Mouse (Mus musculus) left cerebral cortex, adult 18-20 months (tissue): Measurements from ENCODE around the gene Fam110c. TPM values are rescaled to one million over a fixed set of nuclear protein-coding genes. Genes with fewer than 3 reads are reported as not detected.
A peak's percentile ranks its signal among the peaks of the same experiment; 100 is the strongest.
"Not testable (repeated sequence)": the region's sequence is repeated elsewhere in the genome, so short reads cannot be mapped to it uniquely, and the experiment has no call there.

ENCODE experiments used
- DNase-seq, 2 experiments: peaks; one replicate each; pipeline ENCODE4 v3.0.0; 2021 to 2022; ENCODE audit warnings: low spot score in 2 of 2, mixed read lengths in 1 of 2
- long read RNA-seq, 2 experiments: library from polyadenylated mRNA; stranded (forward); transcript quantifications; one replicate each; pipeline ENCODE4 v2.0.0; 2021
- total RNA-seq, 2 experiments: library from RNA; stranded (reverse); gene quantifications; 2 replicates each; pipeline ENCODE4 v1.2.3; 2021

Fam110c gene
- not detected for total RNA-seq
- long read RNA-seq, experiment 1, result 0 reads
- long read RNA-seq, experiment 2, result 0 reads

- peak in 1 of 2 experiments; percentile 2 for DNase-seq
Observed at GRCm38 (mm10) chr12:31073412-31074354, at the start of gene Fam110c. TSS of gene Fam110c (plus strand) at chr12:31073861.

GRCm38 (mm10) chr12:31026423-31026822 is 47.2 kb upstream of the Fam110c start:
- no peak for DNase-seq

- no peak for DNase-seq
Observed at GRCm38 (mm10) chr12:31052066-31052465, 21.6 kb upstream of the Fam110c start.

DNA sequence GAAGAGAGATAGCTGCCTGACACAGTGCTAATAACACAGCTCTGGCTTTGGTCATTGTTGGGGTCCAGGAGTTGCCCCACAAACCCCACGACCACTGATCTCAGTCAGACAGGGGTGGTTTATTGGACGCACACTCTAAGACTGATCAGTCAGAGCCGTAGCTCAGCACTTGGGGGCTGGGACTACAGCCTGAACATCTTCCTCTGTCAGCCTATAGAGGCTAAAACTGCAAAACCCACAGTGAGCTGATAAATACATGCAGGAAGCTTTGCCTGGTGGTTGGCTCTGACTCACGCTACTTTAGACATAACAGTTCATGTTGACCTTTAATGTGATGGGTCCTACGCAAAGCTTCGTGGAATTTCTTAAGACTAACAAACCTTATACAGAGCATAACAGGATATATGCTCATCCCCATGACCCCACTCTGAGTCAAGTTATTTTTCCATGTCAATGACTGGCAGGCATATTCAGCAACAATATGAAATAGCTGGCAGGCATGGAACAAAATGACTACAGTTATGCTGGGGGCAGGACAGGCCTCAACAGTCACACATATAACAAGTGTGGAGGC is 17.3 kb upstream of the Fam110c start:
- no peak for DNase-seq

GRCm38 (mm10) chr12:31059393-31059853 is 14.2 kb upstream of the Fam110c start:
- DNase-seq, result no peak

- no peak for DNase-seq
Observed at GRCm38 (mm10) chr12:31060245-31060644, 13.4 kb upstream of the Fam110c start.

DNA sequence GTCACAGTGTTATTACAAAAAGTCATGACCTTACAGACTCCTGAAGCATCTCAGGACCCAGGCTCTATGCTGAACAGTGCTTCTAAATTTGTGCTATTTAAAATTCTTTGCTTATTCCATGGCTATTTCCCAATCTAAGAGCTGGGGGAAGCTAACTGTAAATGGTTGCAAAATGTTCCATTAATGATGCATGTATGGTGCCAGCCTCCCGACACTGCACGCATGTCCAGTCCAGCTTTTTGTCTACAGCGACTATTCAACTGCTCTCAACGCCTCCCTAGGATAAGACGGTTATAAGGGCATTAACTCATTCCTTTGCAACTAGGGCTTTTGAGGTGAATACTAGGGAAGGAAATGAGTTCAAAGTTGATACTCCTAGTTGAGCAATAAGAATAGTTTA is 2.4 kb upstream of the Fam110c start:
- no peak for DNase-seq

DNA sequence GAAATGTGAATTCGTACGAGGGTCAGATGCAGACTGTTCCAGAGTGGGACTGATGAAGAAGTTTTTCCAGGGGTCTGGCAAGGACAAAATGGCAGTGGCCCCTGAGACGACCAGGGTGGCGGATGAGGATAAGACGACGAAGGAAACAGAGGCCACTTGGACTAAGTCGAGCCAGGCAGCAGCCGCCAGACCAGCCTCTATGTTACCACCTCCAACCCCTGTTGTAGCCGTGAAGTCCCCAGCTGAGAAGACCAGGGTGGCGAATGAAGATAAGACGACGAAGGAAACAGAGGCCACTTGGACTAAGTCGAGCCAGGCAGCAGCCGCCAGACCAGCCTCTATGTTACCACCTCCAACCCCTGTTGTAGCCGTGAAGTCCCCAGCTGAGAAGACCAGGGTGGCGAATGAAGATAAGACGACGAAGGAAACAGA is 710 bp downstream of the Fam110c start:
- not testable (repeated sequence) for DNase-seq

DNA sequence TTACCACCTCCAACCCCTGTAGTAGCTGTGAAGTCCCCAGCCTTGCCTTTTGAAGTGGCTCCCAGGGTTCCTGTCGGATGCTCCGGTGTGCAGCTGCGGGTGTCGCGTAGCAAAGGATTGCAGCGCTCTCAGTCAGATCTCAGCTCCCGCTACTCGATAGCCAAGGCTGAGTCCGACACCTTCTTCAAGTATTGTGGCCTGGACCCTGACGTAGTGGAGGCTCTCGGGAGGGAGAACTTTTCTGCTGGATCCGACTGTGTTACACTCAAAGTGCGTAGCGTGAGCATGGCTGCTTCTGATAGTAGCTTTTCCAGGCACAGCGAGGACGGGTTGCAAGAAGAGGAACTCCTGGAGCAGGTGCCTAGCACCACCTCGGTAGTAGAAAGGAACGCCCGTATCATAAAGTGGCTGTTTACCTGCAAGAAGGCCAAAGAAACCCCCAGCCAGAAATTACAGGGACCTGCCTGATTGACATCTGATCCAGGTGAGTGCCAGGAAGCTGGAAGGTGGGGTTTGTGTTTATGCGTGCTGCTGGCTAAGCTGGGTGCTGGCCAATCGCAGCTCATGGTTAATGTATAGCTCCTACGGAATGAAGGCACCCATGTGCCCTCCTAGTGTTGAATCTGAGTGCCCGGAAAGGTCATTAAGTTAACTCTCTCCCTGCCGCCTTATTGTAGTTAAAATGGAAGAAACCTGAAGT is 1.3 kb downstream of the Fam110c start:
- peak in 1 of 2 experiments; percentile 17 for DNase-seq

DNA sequence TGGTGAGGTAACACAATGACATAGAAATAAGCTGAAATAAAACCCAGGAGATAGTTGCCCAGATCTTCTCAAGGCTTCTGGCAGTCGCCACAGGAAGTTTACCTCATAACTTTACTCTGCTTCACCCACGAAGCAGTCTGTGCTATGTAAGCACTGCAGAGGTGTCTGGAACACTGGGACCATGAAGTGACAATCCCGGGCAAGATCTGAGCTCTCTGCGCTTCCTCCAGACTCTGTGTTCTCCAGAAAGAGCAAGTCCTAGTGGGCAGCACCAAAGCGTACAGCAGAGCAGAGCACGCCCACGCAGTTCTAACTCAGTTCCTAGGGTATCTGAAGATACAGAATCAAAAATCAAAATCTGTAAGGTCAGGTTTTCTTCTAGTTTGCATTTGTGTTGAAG is 3.4 kb downstream of the Fam110c start:
- DNase-seq, result no peak

GRCm38 (mm10) chr12:31078030-31078429 is 4.4 kb downstream of the Fam110c start:
- DNase-seq, result no peak

GRCm38 (mm10) chr12:31080352-31080751 is 6.7 kb downstream of the Fam110c start:
- no peak for DNase-seq

DNA sequence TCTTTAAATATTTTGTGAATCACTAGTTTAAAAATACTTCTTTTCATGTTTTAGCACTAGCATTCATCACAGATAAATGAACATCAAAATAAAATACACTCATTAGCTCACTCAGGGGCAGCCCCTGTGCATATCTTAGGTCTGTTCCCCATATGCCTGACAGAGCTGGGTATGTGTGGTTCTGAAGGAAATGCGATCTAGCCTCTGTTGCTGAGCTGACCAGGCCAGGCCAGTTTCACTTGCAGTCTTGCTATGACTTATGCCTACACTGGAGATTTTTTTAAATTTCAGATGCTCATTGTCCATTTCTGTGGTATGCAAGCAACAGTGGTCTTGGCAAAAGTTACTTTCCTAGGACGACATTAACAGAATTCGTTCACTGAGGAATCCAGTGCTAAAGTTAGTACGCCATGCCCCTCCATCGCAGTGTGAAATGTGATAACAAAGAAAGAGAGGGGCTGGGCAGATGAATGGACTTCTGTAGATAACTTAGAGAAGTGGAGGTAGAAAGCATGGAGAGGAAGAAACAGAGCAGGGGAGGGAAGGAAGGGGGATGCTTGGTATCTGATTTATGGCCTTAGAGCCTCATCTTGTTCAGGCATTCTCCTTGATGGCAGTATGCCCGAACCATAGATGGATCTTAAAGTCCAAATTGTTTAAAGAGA is 7.4 kb downstream of the Fam110c start:
- no peak for DNase-seq

GRCm38 (mm10) chr12:31083007-31083406 is 9.3 kb downstream of the Fam110c start:
- DNase-seq, result no peak

- no peak for DNase-seq
Observed at GRCm38 (mm10) chr12:31083407-31083806, 9.7 kb downstream of the Fam110c start.

- no peak for DNase-seq
Observed at GRCm38 (mm10) chr12:31087060-31087459, 13.4 kb downstream of the Fam110c start.

DNA sequence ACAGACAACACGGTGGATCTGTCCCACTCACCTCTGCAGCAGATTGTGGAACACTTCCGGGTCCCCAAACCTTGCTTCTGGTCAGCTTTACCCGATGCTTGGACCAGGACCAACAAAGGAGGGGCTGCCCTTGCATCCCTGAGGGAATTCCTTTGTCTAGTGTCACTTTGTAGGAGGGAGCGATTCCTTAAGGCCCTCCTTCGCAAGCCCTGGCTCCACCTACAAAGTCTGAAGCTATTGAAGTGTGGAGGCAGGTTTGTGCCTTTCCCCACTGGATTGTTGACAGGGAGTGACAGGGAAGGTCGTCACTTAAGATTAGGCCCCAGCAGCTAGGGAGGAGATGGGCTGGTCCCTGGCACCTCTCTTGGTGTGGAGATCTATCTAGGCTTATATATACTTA is 16.7 kb downstream of the Fam110c start:
- DNase-seq, result no peak

DNA sequence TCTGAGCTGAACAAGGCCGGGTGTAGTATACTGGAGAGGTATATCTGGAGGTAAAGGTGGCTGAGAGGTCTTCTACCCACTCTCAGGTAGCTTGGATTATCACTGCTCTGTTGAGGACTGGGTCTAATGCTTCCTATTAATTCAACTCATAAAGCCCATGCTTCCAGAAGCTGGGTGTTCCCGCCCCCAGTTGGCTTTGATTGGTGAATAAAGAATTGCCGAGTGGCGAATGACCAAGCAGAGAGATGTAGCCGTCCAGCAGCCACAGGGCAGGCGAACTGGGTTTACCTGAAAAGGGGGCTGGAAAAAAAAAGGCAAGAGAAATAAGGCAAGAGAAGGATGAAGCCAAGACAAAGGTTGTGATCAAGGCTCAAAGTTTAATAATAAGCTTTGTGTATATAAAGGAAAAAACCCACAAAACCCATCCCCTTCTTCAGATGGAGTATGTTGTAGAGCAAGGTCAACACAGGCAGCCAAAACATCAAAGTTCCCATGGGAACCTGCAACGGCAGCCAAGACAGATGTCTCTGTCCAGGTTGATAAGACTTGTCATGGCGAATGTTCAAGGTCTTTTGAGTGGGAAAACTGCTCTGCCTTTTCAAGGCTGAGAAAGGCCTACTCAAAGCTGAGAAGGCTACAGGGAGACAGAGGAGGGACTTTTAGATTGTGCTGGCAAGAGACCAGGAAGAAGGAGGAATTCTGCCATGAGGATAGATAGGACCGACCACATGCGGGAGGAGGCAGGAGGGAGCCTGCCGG is 17.4 kb downstream of the Fam110c start:
- DNase-seq, result no peak

- DNase-seq, result no peak
Observed at GRCm38 (mm10) chr12:31092481-31092880, 18.8 kb downstream of the Fam110c start.

DNA sequence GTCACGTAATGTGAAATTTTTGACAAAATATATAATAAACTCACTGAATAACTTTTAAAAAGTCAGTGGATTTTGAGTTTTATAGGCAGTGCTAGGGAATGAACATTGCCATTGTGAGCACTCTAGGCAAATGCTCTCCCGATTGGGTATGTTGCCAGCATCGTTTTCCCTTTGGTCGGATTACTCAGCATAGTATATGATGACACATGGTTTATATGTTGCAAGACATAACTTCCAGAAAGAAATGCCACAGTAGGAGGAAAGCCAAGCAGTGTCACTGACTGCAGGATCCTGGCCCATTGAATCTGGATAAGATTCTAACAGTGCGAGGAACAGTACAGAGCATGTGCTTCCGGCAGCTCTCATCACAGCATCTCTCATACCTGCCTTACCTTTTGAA is 23.5 kb downstream of the Fam110c start:
- no peak for DNase-seq
